17 mouse cellular contexts compared by ENCODE assay signal in genomic region chr7:90349014-90349413, GRCm38 (mm10). TPM values are rescaled to one million over a fixed set of nuclear protein-coding genes. Genes with fewer than 3 reads are reported as not detected.
DNase-seq lines count a peak whose midpoint lies in the region; ATAC-seq lines count a peak whose summit lies in the region.
"Had no signal": no experiment of that assay in that cellular context is flagged by ENCODE, and none has a peak within 500 bp of the region (broad histone marks: within the 10 kb centered on the region; RNA-seq: fewer than 3 reads in every experiment).

No protein-coding gene starts in this region.

- intact Hi-C loops in left cerebral cortex, postnatal 36 days (cut with DNase I) = no loop called here

- peaks cover 21% of the 10 kb centered on the region for H3K4me1 ChIP-seq in heart, embryonic 13.5 days
- no peaks in the 10 kb centered on the region for H3K4me1 ChIP-seq in liver, embryonic 11.5 days (replicated peaks; ENCODE audit: control insufficient read depth, insufficient read depth, low read length)
- no peaks in the 10 kb centered on the region for H3K4me1 ChIP-seq in forebrain, embryonic 16.5 days (replicated peaks; ENCODE audit: control insufficient read depth, insufficient read depth, low read length)
- H3K4me1 ChIP-seq: midbrain, embryonic 10.5 days had no signal

- H3K4me3 ChIP-seq in heart, embryonic 13.5 days = no peak overlapping the region
- no peak overlapping the region for H3K4me3 ChIP-seq in liver, embryonic 11.5 days (ENCODE audit: low read depth, low read length)
- no peak overlapping the region for H3K4me3 ChIP-seq in forebrain, embryonic 16.5 days (replicated peaks; ENCODE audit: low read length)
- H3K4me3 ChIP-seq: midbrain, embryonic 10.5 days had no signal

- H3K9me3 ChIP-seq in heart, embryonic 13.5 days = no peaks in the 10 kb centered on the region
- no peaks in the 10 kb centered on the region for H3K9me3 ChIP-seq in liver, embryonic 11.5 days (ENCODE audit: control insufficient read depth, low read length)
- no peaks in the 10 kb centered on the region for H3K9me3 ChIP-seq in forebrain, embryonic 16.5 days (ENCODE audit: control insufficient read depth, low read length)
- H3K9me3 ChIP-seq: midbrain, embryonic 10.5 days had no signal

- H3K27me3 ChIP-seq in heart, embryonic 13.5 days (replicated peaks) = no peaks in the 10 kb centered on the region; the same call in 1 of the 2 replicates
- H3K27me3 ChIP-seq in liver, embryonic 11.5 days (replicated peaks; ENCODE audit: control insufficient read depth, insufficient read depth, low read length) = no peaks in the 10 kb centered on the region
- no peaks in the 10 kb centered on the region for H3K27me3 ChIP-seq in forebrain, embryonic 16.5 days (replicated peaks; ENCODE audit: control insufficient read depth, insufficient read depth, low read length)

- H3K27ac ChIP-seq in heart, embryonic 13.5 days (replicated peaks) = peak overlapping the region; percentile 45; the same call in 1 of the 2 replicates
- H3K27ac ChIP-seq in liver, embryonic 11.5 days (ENCODE audit: low read depth, low read length) = no peak overlapping the region
- no peak overlapping the region for H3K27ac ChIP-seq in forebrain, embryonic 16.5 days (ENCODE audit: low read length)
- H3K27ac ChIP-seq: midbrain, embryonic 10.5 days had no signal

- H3K36me3 ChIP-seq in heart, embryonic 13.5 days = no peaks in the 10 kb centered on the region
- no peaks in the 10 kb centered on the region for H3K36me3 ChIP-seq in liver, embryonic 11.5 days (ENCODE audit: control insufficient read depth, insufficient read depth, low read length)
- H3K36me3 ChIP-seq in forebrain, embryonic 16.5 days (ENCODE audit: control insufficient read depth, insufficient read depth) = no peaks in the 10 kb centered on the region
- H3K36me3 ChIP-seq: midbrain, embryonic 10.5 days had no signal

- peak overlapping the region; percentile 5; the same call in 1 of the 2 replicates for H3K4me2 ChIP-seq in heart, embryonic 13.5 days
- no peak overlapping the region for H3K4me2 ChIP-seq in liver, embryonic 11.5 days
- H3K4me2 ChIP-seq in forebrain, embryonic 16.5 days (ENCODE audit: low read length) = no peak overlapping the region

- no peak for DNase-seq in heart, adult 11 months
- DNase-seq in T-cell, adult 2 months (ENCODE audit: low spot score) = peak; percentile 45
- DNase-seq in frontal cortex, postnatal 14 days (ENCODE audit: low spot score in 2 of 2) = peak; percentile 20 to 34
- peak; percentile 49 to 53 for DNase-seq in left cerebral cortex, postnatal 36 days (ENCODE audit: low spot score in 2 of 2)
- no peak for DNase-seq in natural killer cell, adult 2 months (ENCODE audit: low spot score in 2 of 2)
- no peak for DNase-seq in liver, embryonic 11.5 days (ENCODE audit: low spot score)
- DNase-seq: cerebellum, postnatal 25 days; heart, postnatal 10 days; kidney, adult 8-10 months; kidney, postnatal 36 days; lung, adult 2 months; lung, postnatal 4 days had no signal

- 26% methylated on average over 5 of the region's 5 CpGs for WGBS in heart, embryonic 13.5 days
- WGBS in liver, embryonic 11.5 days = 43% methylated on average over 5 of the region's 5 CpGs
- 86% methylated on average over 5 of the region's 5 CpGs for WGBS in forebrain, embryonic 16.5 days

- H3K9ac ChIP-seq in heart, embryonic 13.5 days = no peak overlapping the region
- no peak overlapping the region for H3K9ac ChIP-seq in liver, embryonic 11.5 days (ENCODE audit: low read depth, low read length)
- no peak overlapping the region for H3K9ac ChIP-seq in forebrain, embryonic 16.5 days (replicated peaks; ENCODE audit: low read depth, low read length)

- no peak for ATAC-seq in heart, embryonic 13.5 days (ENCODE audit: extremely low read depth, insufficient number of reproducible peaks, low FRiP score, low TSS enrichment)
- no peak for ATAC-seq in liver, embryonic 11.5 days (replicated peaks; ENCODE audit: low FRiP score)
- no peak for ATAC-seq in forebrain, embryonic 16.5 days
- ATAC-seq: hindbrain, embryonic 16.5 days had no signal

RNA-seq across cellular contexts. Expression of gene Sytl2, which starts 47.0 kb away (rescaled TPM):
- polyA plus RNA-seq in heart, embryonic 13.5 days (2015; fragmentation: Nextera tagmentation; extraction: Ambion mirVana) = 7.8 and 7.9 TPM in 2 replicates
- 100 to 1,000 TPM in 1 of 2 experiments, 10 to 100 TPM in 1; 99.1 to 108 TPM for total RNA-seq in left cerebral cortex, postnatal 36 days (2021)
- 1.9 and 2.1 TPM in 2 replicates for polyA plus RNA-seq in liver, embryonic 11.5 days (2014; fragmentation: Nextera tagmentation; extraction: Ambion mirVana)
- 2.3 and 2.5 TPM in 2 replicates for polyA plus RNA-seq in forebrain, embryonic 16.5 days (2015; fragmentation: Nextera tagmentation; extraction: Ambion mirVana)
- total RNA-seq: granulocyte monocyte progenitor cell, adult 5-6 weeks had no signal

Comparison
In these comparisons a context has a peak if more than half of its experiments do, and no peak if none do; other contexts are left out.
1. DNase-seq: peak in T-cell, adult 2 months (single experiment), frontal cortex, postnatal 14 days (2 of 2) and left cerebral cortex, postnatal 36 days (2 of 2); none in heart, adult 11 months (single experiment), natural killer cell, adult 2 months (0 of 2) and liver, embryonic 11.5 days (single experiment).